Mouse (Mus musculus) thymus, adult 2 months (tissue): ENCODE data around the gene Heg1.

Experiments
- CTCF ChIP-seq: fragments of 200-500 bp; IDR thresholded peaks from 2 replicates; pipeline ENCODE4 v1.5.1; 2012; ENCODE audit warnings: mild to moderate bottlenecking, control low read depth, low read length, moderate library complexity, borderline replicate concordance; ENCODE audit not compliant: control insufficient read depth, poor library complexity, insufficient read depth; ENCODE audit errors: extremely low read depth
- POLR2A ChIP-seq: fragments of 200-500 bp; IDR thresholded peaks from 2 replicates; pipeline ENCODE4 v1.6.1; 2012; ENCODE audit warnings: mild to moderate bottlenecking, low read length, control low read depth, moderate library complexity; ENCODE audit not compliant: control insufficient read depth, poor library complexity, insufficient read depth; ENCODE audit errors: extremely low read depth

DNA sequence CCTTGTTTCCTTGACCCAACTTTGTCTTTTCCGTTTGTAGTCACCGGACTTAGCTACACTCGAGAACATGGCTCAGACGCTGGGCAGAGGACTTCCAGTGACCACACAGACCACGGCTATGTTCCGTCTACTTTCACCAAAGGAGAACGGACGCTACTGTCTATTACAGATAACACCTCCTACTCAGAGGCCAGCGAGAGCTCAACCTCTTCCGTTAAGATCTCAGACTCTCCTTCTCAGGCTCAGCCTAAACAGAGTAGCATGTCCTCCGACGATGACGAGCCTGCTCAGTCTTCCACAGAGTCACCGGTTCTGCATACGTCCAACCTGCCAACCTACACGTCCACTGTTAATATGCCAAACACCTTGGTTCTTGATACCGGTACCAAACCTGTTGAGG is 42.1 kb downstream of the Heg1 start:
- TF ChIP-seq CTCF (no peak), POLR2A (no peak)
